ENCODE assay signal across 16 mouse cellular contexts in the genomic region with DNA sequence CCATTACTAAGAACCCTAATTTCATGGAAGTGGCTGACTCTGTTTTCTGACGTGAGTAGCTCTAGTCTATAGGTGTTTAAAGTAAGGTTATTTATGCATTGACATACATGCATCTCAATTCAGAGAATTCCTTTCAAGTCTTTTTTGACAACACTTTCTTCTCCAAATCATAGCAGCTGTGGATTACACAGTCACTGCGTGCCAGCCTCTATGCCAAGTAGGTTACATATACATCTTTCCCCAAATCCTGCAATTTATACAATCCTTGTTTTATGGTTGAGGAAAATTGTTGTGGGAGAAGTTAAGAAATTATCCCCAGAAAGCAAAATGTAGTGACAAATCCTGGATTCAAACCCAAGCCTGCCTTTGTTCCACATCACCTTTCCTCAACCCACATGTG.
"Had no signal": no experiment of that assay in that cellular context is flagged by ENCODE, and none has a peak within 500 bp of the region (broad histone marks: within the 10 kb centered on the region; RNA-seq: fewer than 3 reads in every experiment).

No protein-coding gene starts in this region.

- H3K4me3 ChIP-seq: neural tube, embryonic 13.5 days; neural tube, embryonic 15.5 days; stomach, embryonic 15.5 days had no signal

- H3K27me3 ChIP-seq: neural tube, embryonic 13.5 days; neural tube, embryonic 15.5 days; stomach, embryonic 15.5 days had no signal

- H3K4me1 ChIP-seq: neural tube, embryonic 13.5 days; neural tube, embryonic 15.5 days; stomach, embryonic 15.5 days had no signal

- H3K9ac ChIP-seq: neural tube, embryonic 13.5 days; neural tube, embryonic 15.5 days; stomach, embryonic 15.5 days had no signal

- H3K27ac ChIP-seq: neural tube, embryonic 13.5 days; neural tube, embryonic 15.5 days; stomach, embryonic 15.5 days; stomach, postnatal 0 days had no signal

- DNase-seq: retina, postnatal 1 day; right cerebral cortex, adult 18-20 months; right cerebral cortex, postnatal 14 days; right cerebral cortex, postnatal 25 days; right cerebral cortex, postnatal 4 days; spleen, adult 18-20 months; thymus, adult 18-20 months; thymus, adult 2 months; thymus, postnatal 14 days; thymus, postnatal 25 days; thymus, postnatal 36 days; thymus, postnatal 4 days had no signal

- H3K4me2 ChIP-seq: neural tube, embryonic 13.5 days; neural tube, embryonic 15.5 days; stomach, embryonic 15.5 days had no signal

- H3K9me3 ChIP-seq: neural tube, embryonic 13.5 days; neural tube, embryonic 15.5 days; stomach, embryonic 15.5 days had no signal

- H3K36me3 ChIP-seq: neural tube, embryonic 13.5 days; neural tube, embryonic 15.5 days; stomach, embryonic 15.5 days had no signal
